Mouse (Mus musculus) left cerebral cortex, postnatal 25 days (tissue): ENCODE results near the gene Prr11. TPM values are rescaled to one million over a fixed set of nuclear protein-coding genes. Genes with fewer than 3 reads are reported as not detected.
"Not testable (repeated sequence)": the region's sequence is repeated elsewhere in the genome, so short reads cannot be mapped to it uniquely, and the experiment has no call there.

ENCODE experiments used
- DNase-seq, 2 experiments: peaks; one replicate each; pipeline ENCODE4 v3.0.0; 2022; ENCODE audit warnings: low spot score in 2 of 2, mixed read lengths in 1 of 2
- intact Hi-C: fragments of 180-260 bp; cut with DNase I; formaldehyde crosslinking; loops from one replicate; pipeline ENCODE4 v1.15.1; 2025
- microRNA-seq, 2 experiments: library from miRNA; unstranded; fragments of <30 nt; microRNA quantifications; one replicate each; pipeline ENCODE4 v1.2.0; 2022
- total RNA-seq, 2 experiments: library from RNA; stranded (reverse); gene quantifications; 2 replicates each; pipeline ENCODE4 v1.2.3; 2021

Gene Prr11
- total RNA-seq, 2 experiments from 2014 or later = 0.32 to 0.34 TPM

DNA sequence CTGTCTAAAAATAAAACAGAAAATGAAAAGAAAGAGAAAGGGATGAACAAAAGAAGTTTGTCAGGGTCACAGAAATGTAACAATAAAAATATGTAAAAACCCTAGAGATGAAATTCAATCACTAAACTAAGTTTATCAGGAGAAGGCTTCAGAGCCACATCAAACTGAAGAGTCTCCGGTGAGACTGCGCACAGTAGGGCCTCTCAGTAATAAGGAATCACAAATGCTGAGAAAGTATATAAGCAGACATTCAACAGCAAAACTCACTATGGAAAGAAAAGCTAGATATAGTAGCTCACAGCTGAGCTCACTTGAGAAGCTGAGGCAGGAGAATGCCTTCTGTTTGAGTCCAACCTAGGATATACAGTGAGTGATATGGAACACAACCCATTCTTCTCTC lies 48.1 kb downstream of the Prr11 start:
- DNase-seq = no peak
- intact Hi-C loops = no loop called here

DNA sequence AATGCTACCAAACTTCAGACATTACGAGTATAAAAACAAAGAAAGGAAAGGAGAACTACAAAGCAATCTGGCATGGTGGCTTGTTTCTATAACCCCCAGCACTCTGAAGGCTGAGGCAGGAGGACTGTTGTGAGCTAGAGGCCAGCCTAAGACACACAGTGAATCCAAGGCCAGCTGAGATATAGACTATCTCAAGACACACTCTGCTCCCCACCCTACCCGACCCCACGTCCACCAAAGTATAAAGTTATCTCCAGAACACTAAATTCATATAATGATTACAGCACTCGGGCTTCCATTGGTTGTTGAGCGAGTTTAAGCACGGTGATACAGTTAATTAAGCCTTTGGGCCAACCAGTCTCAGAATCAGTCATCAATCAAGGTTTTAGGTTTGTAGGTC lies 52.2 kb downstream of the Prr11 start:
- intact Hi-C loops = no loop called here
- DNase-seq = no peak

DNA sequence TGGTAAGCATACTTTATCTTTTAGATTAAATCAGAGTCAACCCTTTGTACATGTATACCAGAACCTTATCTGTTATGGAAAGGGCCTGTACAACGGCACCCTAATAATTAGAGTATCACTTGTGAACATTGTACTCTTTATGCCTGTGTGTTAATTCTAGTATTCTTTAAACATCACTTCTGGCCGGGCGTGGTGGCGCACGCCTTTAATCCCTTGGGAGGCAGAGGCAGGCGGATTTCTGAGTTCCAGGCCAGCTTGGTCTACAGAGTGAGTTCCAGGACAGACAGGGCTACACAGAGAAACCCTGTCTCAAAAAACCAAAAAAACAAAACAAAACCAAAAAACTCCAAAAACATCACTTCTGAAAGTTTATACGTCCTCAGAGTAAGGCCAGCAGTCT lies 59.6 kb downstream of the Prr11 start:
- intact Hi-C loops, DNase-seq: not testable (repeated sequence)

DNA sequence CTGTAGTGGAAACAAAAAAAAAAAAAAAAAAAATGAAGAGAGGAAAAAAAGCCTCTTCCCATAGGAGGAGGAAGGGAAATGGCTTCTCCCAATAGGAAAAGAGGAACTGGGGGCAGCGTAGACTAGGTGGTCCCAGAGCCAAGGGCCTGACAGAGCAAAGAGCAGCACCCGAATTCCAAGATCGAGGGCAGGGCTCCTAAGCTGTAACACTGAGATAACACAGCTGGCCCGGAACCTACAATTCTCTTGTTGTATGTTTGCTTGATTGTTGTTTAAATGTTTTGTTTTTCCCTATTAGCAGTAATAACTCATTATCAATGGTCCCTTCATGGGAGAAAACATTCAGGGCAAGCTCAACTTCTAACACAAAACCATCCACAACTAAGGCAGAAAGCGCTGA lies 61.5 kb downstream of the Prr11 start:
- DNase-seq = no peak
- intact Hi-C loops = no loop called here

DNA sequence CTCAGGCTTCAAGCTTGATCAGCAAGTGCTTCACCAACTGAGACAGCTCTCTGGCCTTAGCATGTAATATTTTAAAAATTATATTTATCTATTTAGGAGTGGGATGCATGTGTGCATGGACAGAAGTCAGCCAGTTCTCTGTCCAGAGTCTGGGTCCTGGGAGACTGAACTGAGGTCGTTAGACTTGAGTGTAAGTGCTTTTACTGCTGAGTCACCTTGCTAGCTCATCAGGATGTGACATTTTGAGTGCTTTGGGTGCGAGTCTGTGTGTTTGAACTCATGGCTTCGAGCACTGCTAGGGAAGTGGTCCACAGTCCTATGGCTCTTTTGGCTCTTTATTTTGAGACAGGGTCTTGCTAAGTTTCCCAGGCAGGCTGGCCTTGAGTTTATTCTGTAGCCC lies 65.5 kb downstream of the Prr11 start:
- intact Hi-C loops = no loop called here
- no peak for DNase-seq

DNA sequence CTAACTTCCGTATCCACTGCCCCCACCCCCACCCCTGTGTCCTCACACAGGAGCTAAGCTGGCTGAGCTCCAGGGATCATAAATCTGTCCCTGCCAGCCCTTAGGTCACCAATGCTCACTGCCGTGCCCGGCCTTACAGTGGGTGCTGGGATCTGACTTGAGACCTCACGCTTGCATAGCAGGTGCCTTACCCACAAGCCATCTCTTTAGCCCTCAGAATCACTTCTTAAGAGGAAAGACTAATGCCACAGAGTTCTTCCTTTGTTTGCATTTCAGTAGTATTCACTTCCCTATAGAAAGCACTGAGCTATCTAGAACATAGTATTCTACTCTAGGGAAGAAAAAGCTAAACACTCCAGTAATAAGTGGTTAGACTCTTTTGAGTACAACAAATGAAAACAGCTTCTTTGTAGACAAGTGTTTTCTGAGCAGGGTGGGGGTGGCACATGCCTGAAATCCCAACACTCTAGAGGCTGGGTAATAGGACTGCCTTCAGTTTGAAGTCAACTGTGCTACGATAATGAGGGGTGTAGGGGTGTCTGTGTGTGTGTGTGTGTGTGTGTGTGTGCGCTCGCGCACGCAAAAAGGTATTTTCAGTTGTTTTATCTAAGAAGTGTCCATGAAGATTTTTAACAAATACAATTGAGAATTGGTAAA lies 69.1 kb downstream of the Prr11 start:
- no peak for DNase-seq

More for the DNA sequence above, 69.1 kb downstream of the Prr11 start:
- intact Hi-C loops = no loop called here

Small RNAs within 50 kb of the gene (microRNA-seq; reads per million reads assigned to microRNA genes)
- 122 to 781 reads per million in 2 experiments for gene Mir301

Other genes starting within 250 kb of the Prr11 start
- 10 to 100 TPM; 49.8 to 61.2 TPM for gene Ypel2, start 115.0 kb downstream of the Prr11 start, total RNA-seq
- 10 to 100 TPM; 41.3 to 46.1 TPM for gene Gdpd1, start 34.6 kb downstream of the Prr11 start, total RNA-seq
- 10 to 100 TPM; 16.6 to 16.9 TPM for gene Smg8, start 21.9 kb downstream of the Prr11 start, total RNA-seq
- gene Ska2, start 526 bp upstream of the Prr11 start, total RNA-seq = 10 to 100 TPM; 11.2 to 12.3 TPM
- 100 to 1,000 TPM; 233 to 239 TPM for gene Trim37, start 18.4 kb upstream of the Prr11 start, total RNA-seq